Mouse (Mus musculus) kidney, postnatal 14 days (tissue): ENCODE measurements around the gene Nedd9.
A peak's percentile ranks its signal among the peaks of the same experiment; 100 is the strongest.

Experiments used
- DNase-seq: peaks from one replicate; pipeline ENCODE4 v3.0.0; 2022; ENCODE audit warnings: mixed read lengths

The Nedd9 gene

GRCm38 (mm10) chr13:41486606-41487408 lies at the start of gene Nedd9:
Gene Nedd9 (minus strand): TSS chr13:41487362.
- DNase-seq = peak; percentile 64

- DNase-seq = no peak
Observed at GRCm38 (mm10) chr13:41532625-41533024, 45.5 kb upstream of the Nedd9 start.

GRCm38 (mm10) chr13:41530326-41530725 lies 43.2 kb upstream of the Nedd9 start:
- DNase-seq = no peak

GRCm38 (mm10) chr13:41524208-41524607 lies 37.0 kb upstream of the Nedd9 start:
- no peak for DNase-seq

- DNase-seq = no peak
Observed at GRCm38 (mm10) chr13:41521296-41521695, 34.1 kb upstream of the Nedd9 start.

- DNase-seq = no peak
Observed at GRCm38 (mm10) chr13:41520549-41521161, 33.5 kb upstream of the Nedd9 start.

GRCm38 (mm10) chr13:41519792-41520191 lies 32.6 kb upstream of the Nedd9 start:
- no peak for DNase-seq

- DNase-seq = peak; percentile 23
Observed at GRCm38 (mm10) chr13:41517193-41517592, 30.0 kb upstream of the Nedd9 start.

GRCm38 (mm10) chr13:41515749-41516148 lies 28.6 kb upstream of the Nedd9 start:
- DNase-seq = no peak

GRCm38 (mm10) chr13:41514918-41515317 lies 27.8 kb upstream of the Nedd9 start:
- DNase-seq = no peak

- DNase-seq = no peak
Observed at GRCm38 (mm10) chr13:41513456-41513855, 26.3 kb upstream of the Nedd9 start.

- DNase-seq = no peak
Observed at GRCm38 (mm10) chr13:41512243-41512642, 25.1 kb upstream of the Nedd9 start.

- peak; percentile 48 for DNase-seq
Observed at GRCm38 (mm10) chr13:41510631-41511419, 23.7 kb upstream of the Nedd9 start.

GRCm38 (mm10) chr13:41505594-41505993 lies 18.4 kb upstream of the Nedd9 start:
- DNase-seq = no peak

GRCm38 (mm10) chr13:41504997-41505396 lies 17.8 kb upstream of the Nedd9 start:
- no peak for DNase-seq

- DNase-seq = no peak
Observed at GRCm38 (mm10) chr13:41504448-41504847, 17.3 kb upstream of the Nedd9 start.

GRCm38 (mm10) chr13:41502917-41503301 lies 15.7 kb upstream of the Nedd9 start:
- no peak for DNase-seq

GRCm38 (mm10) chr13:41502136-41502916 lies 15.2 kb upstream of the Nedd9 start:
- DNase-seq = no peak

- no peak for DNase-seq
Observed at GRCm38 (mm10) chr13:41500793-41501192, 13.6 kb upstream of the Nedd9 start.

GRCm38 (mm10) chr13:41498611-41499121 lies 11.5 kb upstream of the Nedd9 start:
- no peak for DNase-seq

- DNase-seq = no peak
Observed at GRCm38 (mm10) chr13:41494681-41495080, 7.5 kb upstream of the Nedd9 start.

- DNase-seq = no peak
Observed at GRCm38 (mm10) chr13:41491981-41492702, 5.0 kb upstream of the Nedd9 start.
